Mouse (Mus musculus) left cerebral cortex, postnatal 14 days (tissue): ENCODE measurements around the gene Tnip2. TPM values are rescaled to one million over a fixed set of nuclear protein-coding genes. Genes with fewer than 3 reads are reported as not detected.
A peak's percentile ranks its signal among the peaks of the same experiment; 100 is the strongest.

ENCODE experiments used
- DNase-seq, 2 experiments: peaks; one replicate each; pipeline ENCODE4 v3.0.0; 2021 to 2022; ENCODE audit warnings: low spot score in 2 of 2, mixed read lengths in 1 of 2
- intact Hi-C: fragments of 180-260 bp; cut with DNase I; formaldehyde crosslinking; loops from one replicate; pipeline ENCODE4 v1.15.1; 2025
- long read RNA-seq, 2 experiments: library from polyadenylated mRNA; stranded (forward); transcript quantifications; one replicate each; pipeline ENCODE4 v2.0.0; 2021
- total RNA-seq, 2 experiments: library from RNA; stranded (reverse); gene quantifications; 2 replicates each; pipeline ENCODE4 v1.2.3; 2021

Gene Tnip2
- total RNA-seq: 10 to 100 TPM in 1 of 2 experiments, 1 to 10 TPM in 1; 9.2 to 11.7 TPM
- long read RNA-seq, experiment 1, transcript Tnip2-202 (6 exons, 1,987 nt): major isoform, 7 of 10 reads
- long read RNA-seq, experiment 1, partial matches to known transcripts: 0 of 10 reads
- long read RNA-seq, experiment 1, other reads (novel, unspliced or antisense): 3 of 10 reads
- long read RNA-seq, experiment 2, partial matches to known transcripts: 2 of 10 reads
- long read RNA-seq, experiment 2, other reads (novel, unspliced or antisense): 5 of 10 reads

DNA sequence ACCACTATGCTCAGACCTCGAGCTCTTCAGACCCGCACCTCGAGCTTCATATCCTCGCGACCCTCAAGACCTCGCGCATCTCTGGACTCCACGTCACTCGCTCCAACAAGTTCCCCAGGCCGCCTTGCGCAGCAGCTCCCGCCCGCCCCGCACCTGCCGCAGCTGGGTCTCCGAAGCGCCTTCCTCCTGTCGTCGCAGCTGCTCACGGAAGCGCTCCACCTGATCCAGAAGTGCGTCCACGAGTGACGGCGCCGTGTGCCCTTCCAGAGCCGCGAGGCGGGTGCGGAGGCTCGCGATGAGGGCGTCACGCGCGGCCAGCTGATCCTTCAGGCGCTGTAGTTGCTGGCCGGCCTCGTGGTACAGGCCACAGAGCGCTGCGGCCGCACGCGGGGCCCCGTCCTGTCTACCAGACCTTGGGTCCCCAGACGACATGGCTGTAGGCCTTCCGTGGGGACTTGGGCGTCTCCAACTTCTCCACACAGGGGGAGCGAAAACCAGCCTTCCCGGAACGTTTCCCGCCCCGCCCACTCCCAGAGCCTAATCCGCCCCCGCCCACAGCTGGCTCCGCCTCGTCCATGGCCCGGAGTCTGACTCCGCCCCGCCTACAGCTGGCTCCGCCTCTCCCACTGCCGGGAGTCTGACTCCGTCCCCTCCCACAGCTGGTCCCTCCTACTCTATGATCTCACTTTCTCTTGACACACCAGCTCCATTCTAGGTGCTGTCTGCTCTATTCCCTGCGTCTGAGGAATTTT lies at the start of gene Tnip2:
TSS of gene Tnip2 (minus strand) at position 526 of the 752 bp plus-strand sequence.
- intact Hi-C loops: no loop called here
- DNase-seq: peak; percentile 91 to 93

DNA sequence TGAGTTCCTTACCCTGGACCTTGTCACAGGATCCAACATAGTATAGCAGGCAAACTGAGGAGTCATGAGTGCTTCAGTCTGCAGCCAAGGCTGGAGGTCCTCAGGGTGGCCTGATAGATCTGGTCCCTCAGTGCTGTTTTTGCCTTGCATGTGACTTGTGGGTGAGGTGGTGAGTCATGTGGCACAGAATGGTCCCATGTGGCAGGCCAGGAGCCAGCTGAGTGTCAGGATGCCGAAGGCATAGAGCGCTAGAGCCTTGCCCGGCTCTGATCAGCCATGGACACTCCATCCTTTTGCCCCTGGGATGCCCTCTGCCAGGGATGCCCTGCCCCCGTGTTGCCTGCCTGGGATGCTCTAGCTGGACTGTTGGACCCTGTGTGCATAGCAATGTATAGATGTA lies 38.0 kb upstream of the Tnip2 start:
- intact Hi-C loops: no loop called here

GRCm38 (mm10) chr5:34550251-34550650 lies 36.5 kb upstream of the Tnip2 start:
- DNase-seq: no peak
- intact Hi-C loops: no loop called here

More for the DNA sequence above, 38.0 kb upstream of the Tnip2 start:
- DNase-seq: no peak

GRCm38 (mm10) chr5:34549483-34550221 lies 35.9 kb upstream of the Tnip2 start:
- no peak for DNase-seq
- intact Hi-C loops: no loop called here

DNA sequence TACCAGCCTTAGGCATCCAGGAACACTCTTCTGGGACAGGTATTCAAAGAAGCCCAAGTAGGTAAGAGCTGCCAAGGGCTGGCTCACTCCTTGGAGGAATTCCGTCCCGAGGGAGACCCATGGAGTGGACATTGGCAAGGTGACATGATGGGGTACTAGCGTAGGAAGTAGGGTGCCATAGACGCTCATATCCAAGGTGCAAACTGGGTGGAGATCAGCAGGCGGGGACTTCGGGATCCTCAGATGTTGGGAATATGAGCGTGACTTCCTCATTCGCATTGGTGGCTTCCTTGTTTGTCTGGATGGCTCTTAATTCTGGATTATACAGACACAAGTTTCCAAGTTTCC lies 35.3 kb upstream of the Tnip2 start:
- no peak for DNase-seq
- intact Hi-C loops: no loop called here

GRCm38 (mm10) chr5:34547410-34547809 lies 33.6 kb upstream of the Tnip2 start:
- DNase-seq: no peak
- intact Hi-C loops: no loop called here

- intact Hi-C loops: no loop called here
- DNase-seq: no peak
These were observed 29.3 kb upstream of the Tnip2 start for GRCm38 (mm10) chr5:34543114-34543513.

DNA sequence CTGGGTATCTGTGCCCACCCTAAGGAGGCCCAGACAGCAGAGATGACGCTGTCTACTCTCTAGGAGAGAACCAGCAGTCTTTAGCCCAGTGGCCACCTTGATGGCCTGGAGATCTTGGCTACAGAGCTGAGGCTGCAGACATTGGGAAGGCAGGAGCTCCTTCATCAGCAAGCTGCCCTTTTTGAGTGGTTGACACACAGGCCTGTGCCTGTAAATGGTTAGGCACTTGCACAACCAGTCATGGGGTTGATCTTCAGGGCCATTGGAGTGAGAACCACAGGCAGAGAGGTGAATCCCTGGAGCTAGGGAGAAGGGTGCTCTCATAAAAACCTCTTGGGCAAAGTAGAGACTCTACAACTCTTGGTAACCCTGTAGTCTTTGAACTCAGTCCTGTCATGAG lies 28.4 kb upstream of the Tnip2 start:
- intact Hi-C loops: no loop called here
- DNase-seq: no peak

- DNase-seq: no peak
- intact Hi-C loops: no loop called here
These were observed 25.3 kb upstream of the Tnip2 start for GRCm38 (mm10) chr5:34539121-34539520.

DNA sequence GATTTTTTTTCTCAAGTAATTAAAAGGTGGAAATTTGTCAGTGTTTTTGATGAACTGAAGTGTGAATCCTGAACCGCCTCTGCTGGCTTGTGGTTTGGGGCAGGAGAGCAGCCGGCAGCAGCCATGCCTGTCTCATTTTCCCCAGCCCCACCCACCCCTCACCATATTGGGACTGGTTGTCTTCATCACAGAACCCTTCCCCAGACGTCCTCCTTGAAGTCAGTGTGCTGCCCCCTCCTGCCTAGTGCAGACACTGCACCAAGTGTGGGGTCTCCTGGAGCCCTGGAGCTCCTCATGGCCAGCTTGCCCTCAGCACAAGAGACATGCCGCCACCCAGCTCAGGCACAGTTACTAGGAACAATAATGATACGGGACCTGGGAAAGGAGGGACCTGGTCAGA lies 24.7 kb upstream of the Tnip2 start:
- intact Hi-C loops: no loop called here
- no peak for DNase-seq

DNA sequence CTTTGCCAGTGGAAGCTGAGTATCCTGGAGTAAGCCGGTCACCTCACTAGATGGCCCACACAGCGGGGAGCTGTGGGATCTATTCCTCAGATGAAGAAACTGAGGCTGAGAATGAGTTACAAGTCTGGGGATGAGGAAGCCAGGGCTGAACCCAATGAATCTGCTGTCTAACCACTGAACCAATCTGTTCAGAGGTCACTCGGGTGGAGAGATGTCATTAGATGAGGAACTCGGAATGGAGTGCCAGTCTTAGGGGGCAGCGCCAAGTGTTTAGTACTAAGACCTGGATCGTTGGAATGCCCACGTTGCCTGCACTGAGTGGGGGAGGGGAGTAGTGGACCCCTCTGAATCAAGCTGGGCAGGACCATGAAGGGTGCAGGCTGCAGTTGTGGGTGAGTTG lies 24.3 kb upstream of the Tnip2 start:
- no peak for DNase-seq
- intact Hi-C loops: no loop called here

- intact Hi-C loops: no loop called here
- DNase-seq: no peak
These were observed 22.0 kb upstream of the Tnip2 start for GRCm38 (mm10) chr5:34535831-34536230.

DNA sequence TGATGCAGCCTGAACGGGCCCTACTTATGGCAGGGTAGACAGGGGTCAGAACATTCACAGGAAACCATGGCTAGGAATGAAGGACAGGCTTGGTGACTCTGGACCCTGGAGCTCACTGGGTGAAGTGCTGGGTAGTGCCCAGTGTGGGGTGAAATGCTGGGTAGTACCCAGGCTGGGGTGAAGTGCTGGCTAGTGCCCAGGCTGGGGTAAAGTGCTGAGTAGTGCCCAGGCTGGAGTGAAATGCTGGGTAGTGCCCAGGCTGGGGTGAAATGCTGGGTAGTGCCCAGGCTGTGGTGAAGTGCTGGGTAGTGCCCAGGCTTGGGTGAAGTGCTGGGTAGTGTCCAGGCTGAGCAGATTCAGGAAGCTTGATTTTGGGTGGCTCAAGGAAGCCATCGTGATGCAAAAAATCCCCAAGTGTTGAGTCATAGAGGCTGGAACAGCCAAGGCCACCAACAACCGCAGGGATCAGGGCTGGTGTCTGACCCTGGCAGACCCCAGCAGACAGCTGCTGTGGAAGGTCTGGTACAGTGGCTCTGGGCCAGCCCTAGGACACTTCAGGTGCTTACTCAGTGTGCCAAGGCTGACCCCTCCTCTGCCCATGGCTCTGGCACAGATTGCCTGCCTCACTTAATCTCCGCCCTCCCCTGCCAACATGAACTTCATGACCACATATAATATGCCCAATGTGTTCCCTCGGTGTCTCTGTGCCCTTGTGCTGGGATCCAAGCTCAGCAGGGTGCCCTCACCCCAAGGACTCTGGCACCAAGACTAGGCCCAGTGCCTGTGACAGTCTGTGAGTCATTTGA lies 21.2 kb upstream of the Tnip2 start:
- intact Hi-C loops: no loop called here
- DNase-seq: no peak

GRCm38 (mm10) chr5:34533820-34534219 lies 20.0 kb upstream of the Tnip2 start:
- intact Hi-C loops: no loop called here
- no peak for DNase-seq

DNA sequence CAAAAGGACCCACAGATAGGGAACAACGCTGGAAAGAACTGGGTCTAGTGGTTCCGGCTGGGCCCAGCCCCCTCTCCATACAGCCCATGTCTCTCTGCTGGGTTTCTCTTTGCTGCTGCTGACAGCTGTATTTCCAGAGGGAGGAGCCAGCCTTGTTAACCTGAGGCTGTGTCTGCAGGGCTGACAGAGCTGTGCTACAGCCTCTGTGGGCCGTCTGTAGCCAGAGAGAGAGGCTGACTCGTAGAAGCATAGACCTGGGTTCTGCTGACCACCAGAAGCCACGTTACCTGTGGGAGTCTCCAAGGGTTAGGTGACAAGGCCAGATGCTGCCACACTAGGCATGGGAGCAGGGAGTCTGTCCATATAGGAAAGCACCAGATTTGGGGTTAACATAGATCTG lies 19.3 kb upstream of the Tnip2 start:
- intact Hi-C loops: no loop called here
- DNase-seq: no peak

DNA sequence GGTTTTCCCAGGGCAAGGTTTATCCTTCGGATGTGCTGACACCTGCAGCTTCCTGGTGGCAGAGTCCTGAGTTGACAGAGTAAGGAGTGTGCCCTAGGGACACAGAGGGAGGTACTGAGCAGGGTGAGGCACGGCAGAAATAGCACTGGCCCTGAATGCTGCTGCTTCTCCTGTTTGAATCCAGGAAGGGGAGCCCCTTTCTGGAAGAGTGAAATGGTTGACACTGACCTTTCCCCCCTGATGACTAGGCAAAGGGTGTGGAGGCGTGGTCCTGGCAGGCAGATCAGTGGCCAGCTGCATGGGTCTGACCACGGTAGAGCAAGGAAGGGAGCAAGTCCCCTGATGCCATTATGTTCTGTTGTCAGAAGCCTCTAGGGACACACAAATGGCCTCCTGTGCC lies 16.9 kb upstream of the Tnip2 start:
- DNase-seq: no peak
- intact Hi-C loops: no loop called here

- no peak for DNase-seq
These were observed 16.3 kb upstream of the Tnip2 start for GRCm38 (mm10) chr5:34530116-34530515.

DNA sequence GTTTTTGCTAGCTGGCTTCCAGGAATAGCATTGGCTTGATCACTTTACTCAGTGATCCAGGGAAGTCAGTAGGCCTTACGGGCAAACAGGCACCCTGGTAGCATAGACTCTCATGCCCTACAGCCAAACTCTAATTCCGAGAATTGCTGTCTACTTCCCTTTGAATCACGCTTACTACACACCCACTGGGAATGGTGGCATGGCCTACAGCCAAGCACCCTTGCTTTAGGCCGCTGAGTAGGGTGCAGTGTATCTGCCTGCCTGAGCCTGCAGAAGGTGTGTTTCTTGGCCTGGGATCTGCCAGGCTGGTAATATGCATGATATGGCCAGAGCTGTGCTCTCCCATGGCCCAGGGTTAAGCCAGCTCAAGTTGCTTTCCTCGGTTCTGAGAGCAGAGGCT lies 14.9 kb upstream of the Tnip2 start:
- intact Hi-C loops: no loop called here

More at GRCm38 (mm10) chr5:34530116-34530515, 16.3 kb upstream of the Tnip2 start:
- intact Hi-C loops: no loop called here

GRCm38 (mm10) chr5:34527352-34527751 lies 13.6 kb upstream of the Tnip2 start:
- intact Hi-C loops: no loop called here
- DNase-seq: no peak

More for the DNA sequence above, 14.9 kb upstream of the Tnip2 start:
- no peak for DNase-seq

GRCm38 (mm10) chr5:34526477-34526775 lies 12.6 kb upstream of the Tnip2 start:
- intact Hi-C loops: no loop called here

More at GRCm38 (mm10) chr5:34526477-34526775, 12.6 kb upstream of the Tnip2 start:
- no peak for DNase-seq
